Mouse (Mus musculus): Measurements from ENCODE around the gene Gm10065. TPM values are rescaled to one million over a fixed set of nuclear protein-coding genes. Genes with fewer than 3 reads are reported as not detected.

Gene Gm10065
- polyA plus RNA-seq, 1 experiment, result not detected

- Histone ChIP-seq H3ac (ENCODE audit: control insufficient read depth, insufficient read length, low read depth) (no peak overlapping the region), H3K4me3 (ENCODE audit: insufficient read depth, poor library complexity, severe bottlenecking) (no peak overlapping the region), H3K79me2 (ENCODE audit: control insufficient read depth, insufficient read depth) (peaks cover 22% of the 10 kb centered on the region), H3K27me3 (ENCODE audit: control insufficient read depth, insufficient read depth, insufficient read length) (no peaks in the 10 kb centered on the region), H3K79me3 (ENCODE audit: low read depth) (peaks cover 17% of the 10 kb centered on the region), H3K36me3 (ENCODE audit: control insufficient read depth, insufficient read depth) (no peaks in the 10 kb centered on the region)
- no peak for TF ChIP-seq CEBPB (IDR thresholded peaks at IDR 0.05; ENCODE audit: low read depth)
- no peak for TF ChIP-seq MYOD1 (IDR thresholded peaks at IDR 0.05; ENCODE audit: control insufficient read depth, insufficient read length, low read depth)
- no peak for TF ChIP-seq USF1 (IDR thresholded peaks at IDR 0.05; ENCODE audit: low read depth)
- no peak for TF ChIP-seq MYOG (IDR thresholded peaks at IDR 0.05; ENCODE audit: control insufficient read depth, extremely low read depth, insufficient read length)
Observed at GRCm38 (mm10) chr13:21456347-21456746, 22.9 kb downstream of the Gm10065 start.

- Histone ChIP-seq H3K4me3 (ENCODE audit: insufficient read depth, poor library complexity, severe bottlenecking) (no peak overlapping the region), H3ac (ENCODE audit: control insufficient read depth, insufficient read length, low read depth) (no peak overlapping the region), H3K27me3 (ENCODE audit: control insufficient read depth, insufficient read depth, insufficient read length) (no peaks in the 10 kb centered on the region), H3K79me3 (ENCODE audit: low read depth) (peaks cover 28% of the 10 kb centered on the region), H3K79me2 (ENCODE audit: control insufficient read depth, insufficient read depth) (peaks cover 40% of the 10 kb centered on the region), H3K36me3 (ENCODE audit: control insufficient read depth, insufficient read depth) (peaks cover 3% of the 10 kb centered on the region)
- no peak for TF ChIP-seq MYOD1 (IDR thresholded peaks at IDR 0.05; ENCODE audit: control insufficient read depth, insufficient read length, low read depth)
- TF ChIP-seq MAX (IDR thresholded peaks at IDR 0.05), result no peak
- no peak for TF ChIP-seq CEBPB (IDR thresholded peaks at IDR 0.05; ENCODE audit: low read depth)
- no peak for TF ChIP-seq MYOG (IDR thresholded peaks at IDR 0.05; ENCODE audit: control insufficient read depth, extremely low read depth, insufficient read length)
Observed at GRCm38 (mm10) chr13:21454133-21454532, 25.1 kb downstream of the Gm10065 start.

- Histone ChIP-seq H3K79me3 (ENCODE audit: low read depth) (peaks cover 28% of the 10 kb centered on the region), H3ac (ENCODE audit: control insufficient read depth, insufficient read length, low read depth) (peak within 1 kb of the TSS; percentile 75), H3K4me3 (ENCODE audit: insufficient read depth, poor library complexity, severe bottlenecking) (peak within 1 kb of the TSS; percentile 50), H3K27me3 (ENCODE audit: control insufficient read depth, insufficient read depth, insufficient read length) (no peaks in the 10 kb centered on the region), H3K36me3 (ENCODE audit: control insufficient read depth, insufficient read depth) (peaks cover 9% of the 10 kb centered on the region), H3K79me2 (ENCODE audit: control insufficient read depth, insufficient read depth) (peaks cover 40% of the 10 kb centered on the region)
- no peak for TF ChIP-seq MYOG (IDR thresholded peaks at IDR 0.05; ENCODE audit: control insufficient read depth, extremely low read depth, insufficient read length)
- TF ChIP-seq MYOD1 (IDR thresholded peaks at IDR 0.05; ENCODE audit: control insufficient read depth, insufficient read length, low read depth), result no peak
- no peak for TF ChIP-seq CTCF (IDR thresholded peaks at IDR 0.05; ENCODE audit: control insufficient read depth, insufficient read depth, insufficient read length)
- no peak for TF ChIP-seq USF1 (IDR thresholded peaks at IDR 0.05; ENCODE audit: low read depth)
- no peak for TF ChIP-seq MAX (IDR thresholded peaks at IDR 0.05)
- no peak for TF ChIP-seq FOSL1 (IDR thresholded peaks at IDR 0.05; ENCODE audit: insufficient read depth, low read length, poor library complexity, severe bottlenecking)
- no peak for TF ChIP-seq CEBPB (IDR thresholded peaks at IDR 0.05; ENCODE audit: low read depth)
Observed at GRCm38 (mm10) chr13:21453449-21453848, 25.8 kb downstream of the Gm10065 start, which contains the start of gene Zscan26. Zscan26 (minus strand) TSS chr13:21453730.

- H3K79me3 ChIP-seq (ENCODE audit: low read depth), result peaks cover 28% of the 10 kb centered on the region
- H3K4me3 ChIP-seq (ENCODE audit: insufficient read depth, poor library complexity, severe bottlenecking), result peak overlapping the region; percentile 50
- peak overlapping the region; percentile 75 for H3ac ChIP-seq (ENCODE audit: control insufficient read depth, insufficient read length, low read depth)
- peaks cover 11% of the 10 kb centered on the region for H3K36me3 ChIP-seq (ENCODE audit: control insufficient read depth, insufficient read depth)
- peaks cover 40% of the 10 kb centered on the region for H3K79me2 ChIP-seq (ENCODE audit: control insufficient read depth, insufficient read depth)
- no peaks in the 10 kb centered on the region for H3K27me3 ChIP-seq (ENCODE audit: control insufficient read depth, insufficient read depth, insufficient read length)
- TF ChIP-seq MYOD1 (IDR thresholded peaks at IDR 0.05; ENCODE audit: control insufficient read depth, insufficient read length, low read depth), result no peak
- no peak for TF ChIP-seq FOSL1 (IDR thresholded peaks at IDR 0.05; ENCODE audit: insufficient read depth, low read length, poor library complexity, severe bottlenecking)
- no peak for TF ChIP-seq MAX (IDR thresholded peaks at IDR 0.05)
- no peak for TF ChIP-seq CEBPB (IDR thresholded peaks at IDR 0.05; ENCODE audit: low read depth)
- no peak for TF ChIP-seq MYOG (IDR thresholded peaks at IDR 0.05; ENCODE audit: control insufficient read depth, extremely low read depth, insufficient read length)
- no peak for TF ChIP-seq CTCF (IDR thresholded peaks at IDR 0.05; ENCODE audit: control insufficient read depth, insufficient read depth, insufficient read length)
- no peak for TF ChIP-seq USF1 (IDR thresholded peaks at IDR 0.05; ENCODE audit: low read depth)
Observed at GRCm38 (mm10) chr13:21453042-21453441, 26.2 kb downstream of the Gm10065 start.

- Histone ChIP-seq H3K79me2 (ENCODE audit: control insufficient read depth, insufficient read depth) (peaks cover 35% of the 10 kb centered on the region), H3K4me3 (ENCODE audit: insufficient read depth, poor library complexity, severe bottlenecking) (no peak overlapping the region), H3K36me3 (ENCODE audit: control insufficient read depth, insufficient read depth) (peaks cover 52% of the 10 kb centered on the region), H3K27me3 (ENCODE audit: control insufficient read depth, insufficient read depth, insufficient read length) (no peaks in the 10 kb centered on the region), H3ac (ENCODE audit: control insufficient read depth, insufficient read length, low read depth) (no peak overlapping the region), H3K79me3 (ENCODE audit: low read depth) (peaks cover 25% of the 10 kb centered on the region)
- TF ChIP-seq CTCF (IDR thresholded peaks at IDR 0.05; ENCODE audit: control insufficient read depth, insufficient read depth, insufficient read length), result no peak
- no peak for TF ChIP-seq MAX (IDR thresholded peaks at IDR 0.05)
- no peak for TF ChIP-seq MYOG (IDR thresholded peaks at IDR 0.05; ENCODE audit: control insufficient read depth, extremely low read depth, insufficient read length)
- no peak for TF ChIP-seq CEBPB (IDR thresholded peaks at IDR 0.05; ENCODE audit: low read depth)
- no peak for TF ChIP-seq MYOD1 (IDR thresholded peaks at IDR 0.05; ENCODE audit: control insufficient read depth, insufficient read length, low read depth)
- no peak for TF ChIP-seq FOSL1 (IDR thresholded peaks at IDR 0.05; ENCODE audit: insufficient read depth, low read length, poor library complexity, severe bottlenecking)
- no peak for TF ChIP-seq USF1 (IDR thresholded peaks at IDR 0.05; ENCODE audit: low read depth)
Observed at GRCm38 (mm10) chr13:21447856-21448614, 31.2 kb downstream of the Gm10065 start.
